Mouse (Mus musculus) T-helper 17 cell (primary cell): ENCODE results near the gene Vmac.

Experiments
- in situ Hi-C, 2 experiments: fragments of 300-600 bp; cut with MboI, MseI; formaldehyde crosslinking; loops; 1 replicate in 1 of 2; 2 replicates in 1 of 2; pipeline ENCODE4 v1.15.1; 2025; ENCODE audit warnings: high pct_unique_total_duplicates in 2 of 2

The Vmac gene

DNA sequence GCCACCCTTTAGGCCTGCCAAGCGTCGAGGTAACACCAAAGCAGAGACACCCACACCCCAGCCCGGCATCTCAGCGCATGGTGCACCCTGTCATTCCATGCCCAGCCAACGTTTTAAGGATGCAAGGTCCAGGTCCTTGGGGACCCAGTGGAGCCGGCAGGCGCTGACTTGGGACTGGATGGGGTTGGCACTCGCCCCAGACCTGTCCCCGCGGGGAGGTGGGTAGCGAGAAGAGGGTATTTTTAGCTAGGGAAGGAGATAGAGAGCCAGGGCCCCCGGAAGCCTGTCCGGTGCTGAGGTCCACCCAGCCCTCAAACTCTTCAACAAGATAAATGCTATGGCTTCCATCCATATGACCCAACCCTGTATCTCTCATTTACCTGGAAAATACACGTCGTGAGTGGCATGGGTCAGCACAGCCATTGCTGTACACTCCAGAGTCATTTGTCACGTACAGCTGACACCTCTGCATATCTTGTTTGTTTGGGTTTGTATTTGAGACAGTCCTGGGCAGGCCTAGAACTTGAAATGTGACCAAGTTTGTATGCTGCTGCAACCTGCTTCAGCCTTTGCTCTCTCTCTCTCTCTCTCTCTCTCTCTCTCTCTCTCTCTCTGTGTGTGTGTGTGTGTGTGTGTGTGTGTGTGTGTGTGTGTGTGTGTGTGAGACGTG lies 22.4 kb upstream of the Vmac start:
- in situ Hi-C loops: no loop called here

DNA sequence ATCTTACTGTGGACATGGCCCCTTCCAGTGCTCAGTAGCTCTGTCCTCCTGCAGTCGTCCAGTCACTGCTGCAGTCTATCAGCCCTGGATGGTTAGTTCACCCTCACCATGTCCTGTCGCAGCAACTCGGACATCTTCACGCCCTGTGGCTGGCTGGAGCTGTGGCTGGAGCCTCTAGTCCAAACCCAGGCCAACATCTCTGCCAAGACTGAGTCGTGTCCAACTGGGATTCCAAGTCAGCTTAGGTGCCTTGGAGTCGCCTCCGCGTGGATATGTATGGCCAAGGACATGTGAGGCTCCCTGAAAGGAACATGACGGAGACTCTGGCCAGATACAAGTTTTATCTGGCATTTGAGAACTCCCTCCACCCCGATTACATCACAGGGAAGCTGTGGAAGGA lies 20.4 kb upstream of the Vmac start:
- in situ Hi-C loops: no loop called here

DNA sequence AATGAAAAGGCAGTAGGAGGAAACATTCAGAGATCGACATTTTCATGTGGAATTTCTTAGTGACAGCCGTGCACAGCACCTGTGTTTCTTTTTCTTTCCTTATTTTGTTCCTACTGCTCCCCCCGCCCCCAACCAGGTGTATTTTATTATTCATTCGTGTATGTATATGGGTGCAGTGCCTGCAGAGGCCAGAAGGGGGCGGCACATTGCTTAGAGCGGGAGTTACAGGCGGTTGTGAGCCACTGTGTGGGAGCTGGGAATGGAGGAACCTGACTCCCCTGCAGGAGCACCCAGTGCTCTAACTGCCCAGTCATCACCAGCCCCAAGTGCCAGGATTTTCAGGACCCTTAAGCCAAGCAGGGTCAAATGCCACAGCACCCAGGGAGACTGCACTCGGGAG lies 18.7 kb upstream of the Vmac start:
- in situ Hi-C loops: no loop called here

DNA sequence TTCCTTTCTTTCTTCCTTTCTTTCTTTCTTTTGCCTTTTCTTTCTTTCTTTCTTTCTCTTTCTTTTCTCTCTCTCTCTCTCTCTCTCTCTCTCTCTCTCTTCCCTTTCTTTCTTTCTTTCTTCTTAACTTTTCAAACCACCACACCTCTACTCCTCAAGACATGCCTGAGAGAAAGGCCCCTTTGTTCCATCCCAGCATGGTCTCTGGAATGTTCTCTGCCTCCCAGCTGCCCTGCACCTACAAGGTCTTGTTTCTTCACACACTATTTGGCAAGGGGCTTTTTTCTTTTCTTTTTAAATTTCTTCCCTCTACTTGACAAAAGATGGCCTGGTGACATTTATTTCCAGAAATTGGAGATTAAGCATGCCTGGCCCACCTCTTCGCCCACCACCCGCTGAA lies 11.8 kb upstream of the Vmac start:
- in situ Hi-C loops: no loop called here

DNA sequence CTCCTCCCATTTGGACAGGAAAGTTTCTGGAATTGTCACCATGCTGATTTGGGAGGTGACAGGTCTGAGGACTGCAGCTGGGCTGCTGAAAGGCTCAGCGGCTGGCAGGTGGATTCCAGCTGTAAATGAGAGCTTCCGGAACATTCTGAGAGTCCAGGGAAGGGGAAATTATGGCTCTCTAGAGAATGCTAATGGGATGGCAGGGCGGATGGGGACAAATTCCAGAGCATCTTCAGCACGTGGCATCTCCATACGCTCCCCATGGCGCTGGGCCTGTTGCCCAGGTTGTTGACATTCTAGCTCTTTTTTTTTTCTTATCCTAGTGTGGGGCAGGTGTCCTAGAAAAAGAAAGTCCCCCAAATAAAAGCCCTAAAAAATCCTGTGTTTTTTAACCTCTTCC lies 11.3 kb upstream of the Vmac start:
- in situ Hi-C loops: no loop called here

DNA sequence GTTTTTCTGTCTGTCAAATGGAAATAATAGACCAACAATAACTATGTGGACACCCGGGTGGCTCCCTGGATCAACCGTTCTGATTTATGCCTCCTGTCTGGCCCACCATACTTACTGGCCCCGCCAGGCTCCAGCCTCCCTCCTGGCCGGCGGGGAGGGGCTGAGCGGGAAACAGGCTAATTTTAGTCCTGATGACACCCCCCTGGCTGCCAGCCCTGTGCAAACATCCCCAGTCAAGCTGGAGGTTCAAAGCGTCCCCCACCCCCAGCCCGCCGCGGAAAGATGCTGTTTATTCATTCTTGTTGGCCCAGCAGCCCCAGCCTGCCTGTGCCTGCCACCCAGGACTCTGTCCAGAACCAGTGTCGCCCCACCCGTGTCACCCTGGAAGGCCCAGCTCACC lies 10.3 kb upstream of the Vmac start:
- in situ Hi-C loops: no loop called here

DNA sequence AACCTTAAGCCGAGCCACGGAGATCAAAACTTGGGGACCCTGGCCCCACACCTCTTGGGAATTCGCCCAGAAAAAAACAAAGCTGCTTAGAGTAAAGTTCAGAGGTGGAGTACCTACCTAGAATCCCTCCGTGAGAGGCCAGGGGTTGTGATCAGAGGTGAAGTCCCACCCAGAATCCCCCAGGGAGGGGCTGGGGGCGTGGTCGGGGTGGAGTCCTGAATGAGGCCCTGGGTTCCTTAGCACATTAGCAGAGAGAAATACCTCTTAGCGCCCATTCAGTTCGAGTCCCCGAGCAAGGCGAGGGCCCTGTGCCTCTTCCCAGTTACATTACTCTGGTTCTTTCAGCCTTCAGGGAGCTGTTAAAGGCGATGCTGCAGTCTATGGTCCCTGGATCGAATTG lies 9.8 kb upstream of the Vmac start:
- in situ Hi-C loops: no loop called here

DNA sequence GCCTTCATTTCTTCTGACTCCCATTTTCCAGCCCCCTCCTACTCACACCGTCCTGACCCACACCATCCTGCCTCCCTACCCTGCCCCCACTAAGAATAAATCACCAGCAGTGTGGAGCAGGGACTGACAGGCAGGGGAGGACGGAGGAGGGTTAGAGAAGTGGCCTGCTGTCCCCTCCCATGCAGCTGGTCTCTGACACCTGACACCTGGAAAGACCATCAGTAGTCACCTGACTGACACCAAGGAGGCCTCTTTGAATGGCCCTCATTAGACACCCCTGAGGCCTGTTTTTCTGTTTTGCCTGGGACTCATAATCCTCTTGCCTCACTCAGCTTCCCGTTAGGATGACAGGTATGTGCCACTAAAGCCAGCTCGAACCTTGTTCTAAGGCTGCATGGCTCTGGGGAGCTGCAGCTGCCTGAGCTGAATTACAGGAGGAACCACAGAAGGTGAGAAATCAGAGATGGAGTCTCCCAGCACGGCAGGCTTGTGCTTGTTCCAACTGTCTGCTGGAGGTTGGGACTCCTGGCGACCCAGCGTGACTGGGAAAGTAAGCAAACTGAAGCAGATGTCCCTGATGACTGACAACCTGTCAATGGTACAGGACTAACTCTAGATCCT lies 9.3 kb upstream of the Vmac start:
- in situ Hi-C loops: no loop called here

DNA sequence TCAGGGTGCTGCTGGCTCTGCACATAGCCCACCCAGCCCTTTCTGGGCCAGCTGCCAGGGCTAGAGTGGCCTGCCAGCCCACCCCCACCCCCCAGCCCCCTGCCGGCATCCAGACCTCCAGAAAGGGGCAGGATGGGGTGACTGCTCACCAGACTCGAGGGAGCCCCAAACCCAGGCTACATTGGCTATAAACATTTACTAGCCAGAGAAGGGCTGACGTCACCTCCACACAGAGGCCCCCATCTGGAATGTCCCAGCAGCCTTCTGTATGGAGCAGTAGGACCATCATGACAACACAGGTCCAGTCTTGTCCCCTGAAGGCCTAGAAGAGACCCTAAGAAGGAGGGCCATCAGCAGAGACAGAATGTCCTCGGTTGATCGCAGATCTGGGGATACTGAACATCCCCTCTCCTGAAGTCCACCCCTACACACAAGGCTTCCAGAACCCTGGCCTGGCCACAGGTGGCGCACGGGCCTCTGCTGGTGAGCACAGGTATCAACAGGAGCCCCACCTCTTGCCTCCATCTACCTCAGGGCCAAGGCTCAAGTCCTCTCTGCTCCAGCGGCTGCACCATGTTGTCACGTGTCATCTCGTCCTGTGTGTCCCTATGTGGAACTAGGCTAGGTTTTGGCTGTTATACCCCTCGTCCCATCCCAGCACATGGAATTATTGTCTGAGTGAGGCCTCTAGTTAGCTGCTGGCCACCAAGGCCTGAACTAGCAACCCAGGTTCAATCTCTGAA lies 5.8 kb upstream of the Vmac start:
- in situ Hi-C loops: loop anchor here in 1 of 2 experiments (5.0 kb wide), 1 partner anchor 96 kb away; the partner anchor contains the start of genes Catsperd and Lonp1

DNA sequence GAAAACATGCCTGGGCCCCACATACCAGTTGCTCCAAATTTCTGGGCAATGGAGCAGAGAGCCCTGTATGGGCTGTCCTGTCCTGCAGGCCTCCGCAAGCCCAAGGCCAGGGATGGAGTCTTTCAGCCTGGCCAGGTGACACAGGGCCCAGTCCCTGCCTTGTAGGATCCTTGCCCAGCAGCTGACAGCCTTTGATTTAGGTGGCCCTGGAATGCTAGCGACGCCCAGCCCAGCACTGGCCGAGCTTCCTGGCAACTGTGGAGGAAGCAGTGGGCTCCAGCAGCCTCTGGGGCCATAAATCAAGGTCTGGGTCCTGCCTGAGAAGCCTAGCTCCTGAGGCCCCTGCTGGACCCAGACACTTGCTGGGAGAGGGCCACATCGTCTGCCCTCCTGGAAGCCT lies 4.6 kb upstream of the Vmac start:
- in situ Hi-C loops: loop anchor here in 1 of 2 experiments (5.0 kb wide), 1 partner anchor 95 kb away; the partner anchor contains the start of genes Catsperd and Lonp1

DNA sequence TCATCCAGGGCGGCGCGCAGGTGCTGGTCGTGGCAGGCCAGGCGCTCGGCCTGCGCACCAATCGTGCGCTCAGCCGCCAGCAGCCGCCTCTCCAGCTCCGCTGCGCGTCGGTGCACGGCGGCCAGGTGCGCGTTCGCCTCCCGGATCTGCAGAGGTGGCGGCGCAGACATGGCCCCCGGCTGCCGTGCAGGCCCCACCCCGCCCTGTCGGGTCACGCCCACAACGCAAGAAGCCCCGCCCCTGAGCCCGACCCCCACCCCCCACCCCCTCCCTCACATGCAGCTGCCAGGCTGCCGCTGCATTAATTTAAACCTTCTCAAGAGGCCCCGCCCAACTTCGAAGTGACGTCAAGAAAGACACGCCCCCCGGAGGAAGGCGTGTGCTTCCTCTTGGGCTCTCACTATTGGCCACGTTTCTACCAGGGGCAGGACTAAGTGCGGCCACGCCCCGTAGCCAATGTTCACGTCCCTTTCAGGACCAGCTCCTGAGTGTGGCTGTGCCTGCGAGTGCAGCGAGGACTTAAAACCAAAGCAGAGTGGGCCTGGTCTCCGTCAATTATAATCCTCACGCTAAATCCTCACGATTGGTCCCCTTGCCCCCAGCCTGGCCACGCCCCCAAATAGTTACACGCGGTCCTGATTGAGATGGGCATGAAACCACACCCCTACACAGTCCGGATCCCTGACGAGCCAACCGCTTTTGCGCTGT lies 1.0 kb downstream of the Vmac start:
- in situ Hi-C loops: loop anchor here in 1 of 2 experiments (5.0 kb wide), 1 partner anchor 45 kb away; the partner anchor contains the start of gene Dus3l

- in situ Hi-C loops: loop anchor here in 1 of 2 experiments (5.0 kb wide), 1 partner anchor 46 kb away; the partner anchor contains the start of gene Dus3l
Observed at GRCm38 (mm10) chr17:56715914-56716654, 1.7 kb downstream of the Vmac start.

GRCm38 (mm10) chr17:56715360-56715759 lies 2.5 kb downstream of the Vmac start:
- in situ Hi-C loops: loop anchor here in 1 of 2 experiments (5.0 kb wide), 1 partner anchor 47 kb away; the partner anchor contains the start of gene Dus3l

DNA sequence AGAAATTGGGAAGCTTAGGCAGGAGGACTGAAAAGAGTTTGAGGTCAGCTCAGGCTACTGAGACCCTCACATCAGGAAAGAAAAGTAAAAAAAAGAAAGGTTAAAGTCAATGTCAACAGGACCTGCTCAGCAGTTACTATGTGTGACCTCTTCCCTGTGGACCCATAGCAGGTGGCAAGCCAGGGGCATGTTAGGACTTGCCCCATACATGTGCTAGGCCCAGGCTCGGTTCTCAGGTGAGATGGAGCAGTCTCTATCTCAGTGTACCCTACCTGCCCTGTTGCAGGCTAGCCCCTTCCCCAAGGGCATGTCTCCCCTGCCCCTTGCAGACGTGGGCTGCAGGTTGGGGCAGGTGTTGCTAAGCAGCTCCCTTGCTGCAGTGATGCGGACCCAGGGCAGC lies 8.1 kb downstream of the Vmac start:
- in situ Hi-C loops: no loop called here

GRCm38 (mm10) chr17:56708692-56709091 lies 9.1 kb downstream of the Vmac start:
- in situ Hi-C loops: no loop called here

GRCm38 (mm10) chr17:56706515-56706914 lies 11.3 kb downstream of the Vmac start:
- in situ Hi-C loops: no loop called here

- in situ Hi-C loops: no loop called here
Observed at GRCm38 (mm10) chr17:56703038-56703437, 14.8 kb downstream of the Vmac start.

GRCm38 (mm10) chr17:56700451-56700850 lies 17.4 kb downstream of the Vmac start:
- in situ Hi-C loops: no loop called here

DNA sequence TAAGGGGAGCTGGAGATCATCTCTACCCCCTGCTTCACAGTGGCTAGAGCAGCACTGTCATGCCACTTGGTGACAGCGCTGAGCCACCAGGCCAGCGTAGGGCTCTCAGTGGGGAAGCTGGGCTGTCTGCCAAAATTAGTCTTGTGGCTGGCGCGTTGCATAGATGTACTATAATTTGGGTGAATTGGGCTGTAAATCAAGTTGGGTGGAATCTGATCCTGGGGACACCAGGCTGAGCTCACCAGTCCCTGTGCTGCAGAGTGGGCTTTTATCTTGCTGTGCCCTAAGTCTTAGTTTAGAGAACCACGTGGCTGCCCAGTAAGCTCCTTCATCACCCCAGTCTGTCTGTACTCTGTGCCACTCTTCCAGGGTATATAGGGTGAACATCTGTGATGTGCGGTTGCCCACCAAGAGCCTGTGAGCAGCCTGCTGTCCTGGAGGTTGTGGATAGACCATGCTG lies 23.9 kb downstream of the Vmac start:
- in situ Hi-C loops: no loop called here

GRCm38 (mm10) chr17:56693395-56693794 lies 24.4 kb downstream of the Vmac start:
- in situ Hi-C loops: no loop called here

- in situ Hi-C loops: no loop called here
Observed at GRCm38 (mm10) chr17:56688689-56689088, 29.1 kb downstream of the Vmac start.
